Mouse (Mus musculus) myocyte (in vitro differentiated cells): ENCODE measurements around the gene P2rx1.

Experiments used
- MAX ChIP-seq: IDR thresholded peaks from one replicate; pipeline ENCODE4 v1.6.1; 2011; ENCODE audit warnings: low read depth, mild to moderate bottlenecking, control low read depth
- USF1 ChIP-seq: IDR thresholded peaks from one replicate; pipeline ENCODE4 v1.6.1; 2011; ENCODE audit warnings: low read depth, mild to moderate bottlenecking, control low read depth, moderate library complexity

GRCm38 (mm10) chr11:72963058-72963788 lies 35.7 kb upstream of the P2rx1 start:
- TF ChIP-seq USF1 (no peak), MAX (no peak)
